Mouse (Mus musculus) stomach, adult 2 months (tissue): ENCODE data around the gene Trappc3l. TPM values are rescaled to one million over a fixed set of nuclear protein-coding genes. Genes with fewer than 3 reads are reported as not detected.

Experiments
- polyA plus RNA-seq: library from polyadenylated mRNA; depleted of rRNA; stranded (reverse); fragments of >200 nt; gene quantifications from 2 replicates; pipeline ENCODE4 v1.2.3, GENCODE M21; 2012; rRNA removed

The Trappc3l gene
- not detected in 2 replicates for polyA plus RNA-seq

GRCm38 (mm10) chr10:34037401-34037800 is at the start of gene Trappc3l:
Trappc3l (plus strand) TSS chr10:34037597.

GRCm38 (mm10) chr10:34019302-34020075 is 17.9 kb upstream of the Trappc3l start, which contains the start of gene Rwdd1:
Rwdd1 (minus strand) TSS chr10:34019624.

GRCm38 (mm10) chr10:34044210-34044609 is 6.8 kb downstream of the Trappc3l start, which contains the start of gene Calhm4:
Calhm4 (minus strand) TSS chr10:34044310.

GRCm38 (mm10) chr10:34096418-34096883 is 59.1 kb downstream of the Trappc3l start, which contains the start of gene Calhm5:
Calhm5 (minus strand) TSS chr10:34096519.

GRCm38 (mm10) chr10:34127392-34128378 is 90.3 kb downstream of the Trappc3l start, which contains the start of gene Calhm6:
Calhm6 (minus strand) TSS chr10:34127984.

Other genes starting within 250 kb of the Trappc3l start
- gene Sult3a1, start 179.9 kb upstream of the Trappc3l start, polyA plus RNA-seq, result not detected in 2 replicates
- gene Rsph4a, start 132.5 kb upstream of the Trappc3l start, polyA plus RNA-seq, result not detected in 2 replicates
- 0.50 and 0.74 TPM in 2 replicates for gene Zup1, start 86.3 kb upstream of the Trappc3l start, polyA plus RNA-seq
- gene Rwdd1, start 18.0 kb upstream of the Trappc3l start, polyA plus RNA-seq, result 21.0 and 51.3 TPM in 2 replicates
- not detected in 2 replicates for gene Calhm4, start 6.7 kb downstream of the Trappc3l start, polyA plus RNA-seq
- gene Calhm5, start 58.9 kb downstream of the Trappc3l start, polyA plus RNA-seq, result 0.13 and 0.16 TPM in 2 replicates
- gene Calhm6, start 90.4 kb downstream of the Trappc3l start, polyA plus RNA-seq, result 0.36 and 0.66 TPM in 2 replicates
- gene Dse, start 170.1 kb downstream of the Trappc3l start, polyA plus RNA-seq, result 1.4 and 1.6 TPM in 2 replicates
- gene Tspyl1, start 244.6 kb downstream of the Trappc3l start, polyA plus RNA-seq, result 7.2 and 11.3 TPM in 2 replicates